Mouse (Mus musculus): Measurements from ENCODE around the gene Rmi1.
"Not testable (repeated sequence)": the region's sequence is repeated elsewhere in the genome, so short reads cannot be mapped to it uniquely, and the experiment has no call there.

Gene Rmi1

DNA sequence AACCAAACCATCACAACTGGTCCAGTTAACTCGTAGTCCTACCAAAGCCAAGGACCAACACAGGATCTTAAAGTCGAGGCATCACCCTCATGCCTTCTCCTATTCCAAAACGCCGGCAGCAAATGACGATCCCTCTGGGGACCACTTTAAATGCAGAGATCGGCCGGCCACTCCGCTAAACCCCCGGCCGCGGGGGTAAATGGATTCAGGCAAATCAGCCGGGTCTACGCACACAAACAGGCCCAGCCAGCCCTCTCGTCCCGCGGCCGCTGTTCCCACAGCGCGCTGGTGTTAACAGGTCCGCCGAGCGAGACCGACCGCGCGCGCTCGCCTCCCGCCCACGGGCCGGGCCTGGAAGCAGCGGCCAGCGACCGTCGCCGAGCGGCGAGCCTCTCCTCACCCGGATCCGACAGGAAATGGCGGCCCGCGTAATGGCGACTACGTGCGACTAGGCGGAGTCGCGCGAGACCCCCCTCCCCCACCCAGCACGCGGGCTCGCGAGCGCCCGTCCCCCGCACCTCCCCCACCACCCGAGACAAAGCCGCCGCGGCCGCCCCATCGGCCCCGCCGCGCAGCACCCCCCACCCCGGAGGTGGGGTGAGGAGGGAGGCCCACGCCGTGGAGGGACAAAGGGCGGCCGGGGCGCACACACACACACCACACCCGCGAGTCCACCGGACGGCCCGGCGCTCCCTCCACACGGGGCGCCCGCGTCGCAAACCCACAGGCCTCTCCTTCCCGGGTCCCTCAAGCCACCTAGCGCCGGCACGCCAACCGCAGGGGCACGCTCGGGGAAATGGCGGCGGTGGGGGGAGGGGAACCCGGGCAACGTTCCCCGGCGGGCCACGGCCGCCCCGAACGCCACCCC lies 679 bp upstream of the Rmi1 start:
- DNase-seq, result peak; percentile 91

DNA sequence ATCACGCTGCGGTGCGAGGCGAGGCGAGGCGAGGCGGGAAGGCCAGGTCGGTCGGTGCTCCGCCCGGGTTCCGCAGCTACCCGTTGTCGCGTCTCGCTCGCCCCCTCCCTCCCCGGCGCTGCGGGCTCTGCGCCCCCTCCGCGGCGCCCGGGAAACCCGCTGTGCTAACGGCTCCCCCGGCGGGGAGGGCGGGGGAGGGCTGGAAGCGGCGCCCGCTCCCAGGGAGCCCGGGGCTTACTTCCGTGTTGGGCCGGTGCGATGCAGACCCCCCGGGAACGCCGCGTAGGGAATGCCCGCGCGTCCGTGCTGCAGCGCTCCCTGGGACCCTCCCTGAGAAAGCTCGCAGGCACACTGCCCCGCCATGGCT lies 679 bp downstream of the Rmi1 start:
- no peak for DNase-seq

DNA sequence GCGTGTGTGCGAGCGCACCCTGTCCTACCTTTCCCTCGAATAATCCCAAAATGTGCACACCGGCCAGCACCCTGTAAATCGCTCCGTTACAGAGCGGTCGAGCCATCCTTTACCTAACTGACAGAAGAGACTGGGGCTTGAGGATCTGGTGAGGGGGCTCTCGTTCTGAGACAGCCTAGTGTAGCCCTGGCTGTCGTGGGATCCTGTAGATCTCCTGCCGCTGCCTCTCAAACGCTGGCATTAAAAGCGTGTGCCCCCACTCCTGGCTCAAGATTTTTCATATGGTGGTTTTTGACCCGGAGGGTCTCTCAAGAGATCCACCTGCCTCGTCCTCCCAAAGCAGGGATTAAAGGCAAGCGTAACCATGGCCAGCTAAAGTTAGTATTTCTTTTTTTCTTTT lies 1.2 kb downstream of the Rmi1 start, which contains the start of gene Hnrnpk:
Gene Hnrnpk (minus strand): TSS at position 101 of the 400 bp plus-strand sequence.
- DNase-seq, result not testable (repeated sequence)

DNA sequence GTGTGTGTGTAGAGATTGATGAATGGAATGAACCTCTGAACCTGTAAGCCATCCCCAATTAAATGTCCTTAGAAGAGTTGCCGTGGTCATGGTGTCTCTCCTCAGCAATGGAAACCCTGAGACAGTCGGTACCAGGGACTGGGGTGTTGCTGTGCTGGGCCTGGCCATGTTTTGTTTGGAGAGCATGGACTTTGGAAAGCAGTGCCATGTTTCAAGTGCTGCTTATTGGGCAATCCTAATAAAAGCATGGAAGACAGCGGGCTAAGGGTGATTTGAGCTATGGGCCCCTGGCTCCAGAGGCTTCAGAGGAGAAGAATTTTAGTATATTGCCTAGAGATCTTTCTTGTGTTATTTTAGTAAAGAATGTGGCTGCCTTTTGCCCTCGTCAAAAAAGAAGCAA lies 9.0 kb downstream of the Rmi1 start:
- no peak for DNase-seq

DNA sequence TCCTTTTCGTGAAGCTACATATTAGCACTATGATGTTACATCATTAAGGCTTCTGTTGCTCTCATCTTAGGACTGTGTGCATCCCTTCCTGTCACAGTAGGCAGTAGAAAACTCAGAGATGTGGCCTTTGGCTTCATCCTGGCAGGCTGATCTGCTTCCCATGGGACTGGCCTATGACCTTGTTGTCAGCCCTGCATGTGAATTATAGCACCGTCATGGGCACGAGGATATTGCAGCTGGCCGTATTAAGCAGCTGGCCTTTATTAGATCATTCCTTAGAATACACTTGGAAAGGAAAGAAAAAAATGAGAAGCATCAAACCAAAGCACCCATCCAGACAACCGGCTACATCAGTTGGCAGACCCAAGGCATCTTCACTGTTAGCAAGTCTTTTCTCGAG lies 13.3 kb downstream of the Rmi1 start:
- DNase-seq, result no peak

DNA sequence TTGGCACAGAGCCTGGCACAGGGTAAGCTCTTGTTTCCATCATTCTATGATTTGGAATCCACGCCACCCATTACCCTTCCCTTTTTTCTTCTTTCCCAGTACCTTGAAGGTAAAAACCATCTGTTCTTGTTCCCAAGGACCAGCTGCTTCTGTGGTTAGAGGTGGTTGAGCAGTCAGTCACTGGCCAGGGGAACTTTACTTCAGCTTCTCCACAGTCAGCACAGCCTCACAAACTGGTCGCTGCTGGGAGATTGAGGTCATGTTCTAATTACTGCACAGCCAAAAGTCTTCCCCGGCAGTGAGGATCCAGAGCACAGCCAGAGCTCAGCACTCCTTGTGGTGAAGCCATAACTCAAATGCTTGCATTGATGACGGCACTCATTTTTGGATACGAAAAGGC lies 13.8 kb downstream of the Rmi1 start:
- no peak for DNase-seq

DNA sequence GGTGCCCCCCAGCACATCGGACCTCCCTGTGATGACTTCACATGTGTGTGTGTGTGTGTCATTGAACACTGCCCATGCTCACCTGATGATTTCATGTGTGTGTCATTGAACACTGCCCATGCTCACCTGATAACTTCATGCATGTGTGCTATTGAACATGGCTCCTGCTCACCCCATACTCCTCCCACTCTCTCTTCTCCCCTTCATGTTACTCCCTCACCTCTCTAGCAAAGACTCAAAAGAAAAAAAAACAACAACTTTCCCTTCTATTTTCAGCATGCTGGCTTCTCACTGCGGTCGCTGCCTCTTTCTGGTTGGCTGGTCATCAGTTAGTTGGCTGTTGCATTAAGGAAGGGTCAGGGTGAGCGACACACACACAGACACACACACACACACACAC lies 16.6 kb downstream of the Rmi1 start:
- no peak for DNase-seq

DNA sequence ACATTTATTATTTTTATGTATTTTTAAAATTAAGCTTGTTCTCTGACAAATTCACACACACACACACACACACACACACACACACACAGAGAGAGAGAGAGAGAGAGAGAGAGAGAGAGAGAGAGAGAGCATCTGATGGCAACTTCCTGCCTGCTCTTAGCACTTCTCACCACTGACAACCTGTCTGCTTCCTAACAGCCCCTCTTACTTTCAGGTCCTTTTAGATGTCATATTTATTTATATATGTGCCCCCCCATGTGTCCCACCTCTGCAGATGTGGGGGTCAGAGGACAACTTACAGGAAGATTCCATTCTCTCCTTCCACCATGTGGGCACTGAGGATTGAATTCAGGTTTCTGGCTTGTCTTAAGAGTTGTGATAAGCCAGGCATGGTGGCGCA lies 17.2 kb downstream of the Rmi1 start:
- no peak for DNase-seq

DNA sequence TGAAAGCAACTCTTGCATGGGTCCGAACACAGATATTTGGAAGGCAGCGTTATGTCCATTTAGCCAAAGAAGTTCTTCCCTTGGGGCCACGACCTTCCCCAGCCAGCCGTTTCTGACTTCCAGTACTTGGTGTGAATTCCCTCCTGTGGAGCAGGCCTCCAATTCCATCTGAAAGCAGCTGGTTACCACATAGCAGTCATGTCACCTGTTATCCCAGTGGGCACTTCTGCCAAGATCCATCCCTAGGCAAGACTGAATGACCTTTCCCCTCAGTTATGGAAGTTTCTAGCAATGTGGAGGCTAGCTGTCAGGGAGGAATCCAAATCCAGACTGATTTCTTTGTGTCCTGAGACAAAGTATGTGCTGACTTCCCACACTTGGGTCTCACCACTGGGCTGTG lies 19.0 kb downstream of the Rmi1 start:
- DNase-seq, result no peak

DNA sequence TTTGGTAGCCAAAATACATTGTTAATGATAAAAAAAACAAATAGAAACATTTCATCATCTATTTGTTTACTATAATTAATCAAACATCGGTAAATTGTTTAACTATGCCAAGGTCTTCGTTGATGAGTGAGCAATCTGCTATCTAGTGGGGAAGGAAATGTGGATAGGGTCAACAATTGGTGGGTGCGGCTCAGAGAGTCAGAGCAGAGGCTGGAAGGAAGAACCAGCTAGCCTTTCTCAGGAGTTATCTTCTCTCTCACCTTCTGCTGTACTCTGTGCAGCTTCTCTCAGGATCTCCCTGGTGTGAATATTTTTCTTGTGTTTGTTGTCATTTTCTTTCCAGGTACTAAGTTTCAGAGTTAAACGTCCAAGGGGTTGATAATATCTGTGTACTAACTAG lies 20.2 kb downstream of the Rmi1 start:
- no peak for DNase-seq

DNA sequence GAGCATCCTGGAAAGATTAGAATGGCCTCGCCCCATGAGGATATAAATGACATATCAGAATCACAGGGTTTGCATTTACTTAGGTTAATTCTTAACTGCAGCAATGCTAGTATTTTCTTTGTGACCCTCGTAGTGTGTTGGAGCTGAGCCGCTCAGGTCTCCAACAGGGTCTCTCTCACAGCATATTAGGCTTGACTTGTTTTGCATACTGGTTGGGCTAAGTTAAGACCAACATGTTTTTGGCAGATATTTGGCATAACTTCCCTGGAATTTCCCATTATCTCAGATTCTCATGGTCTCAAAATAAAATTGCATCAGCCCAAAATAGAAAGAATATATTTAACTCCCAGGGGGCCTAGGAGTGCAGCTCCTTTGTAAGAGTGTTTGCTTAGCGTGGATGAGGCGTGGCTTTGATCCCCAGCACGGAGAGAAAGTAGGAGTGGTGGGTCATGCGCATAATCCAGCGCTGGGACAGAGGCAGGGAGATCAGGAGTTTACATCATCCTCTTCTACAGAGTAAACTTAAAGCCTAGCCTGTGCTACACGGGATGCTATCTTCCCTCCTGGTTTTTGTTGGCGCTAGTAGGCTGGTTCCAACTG lies 21.1 kb downstream of the Rmi1 start:
- no peak for DNase-seq

DNA sequence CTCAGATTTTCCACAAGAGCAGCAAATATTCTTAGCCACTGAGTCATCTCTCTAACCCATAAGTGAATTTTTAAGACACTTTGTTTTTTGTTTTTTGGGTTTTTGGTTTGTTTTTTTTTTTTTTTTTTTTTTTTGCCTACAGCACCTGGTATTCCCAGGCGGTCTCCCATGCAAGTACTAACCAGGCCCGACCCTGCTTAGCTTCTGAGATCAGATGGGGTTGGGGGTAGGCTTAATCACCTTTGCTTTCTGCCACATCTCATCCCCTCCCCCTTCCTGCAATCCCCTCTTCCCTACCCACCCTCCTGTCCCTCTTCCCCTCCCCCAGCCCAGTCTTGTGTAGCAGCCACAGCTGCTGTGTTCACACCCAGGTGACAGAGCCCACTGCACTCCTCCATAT lies 37.7 kb downstream of the Rmi1 start:
- DNase-seq, result no peak

DNA sequence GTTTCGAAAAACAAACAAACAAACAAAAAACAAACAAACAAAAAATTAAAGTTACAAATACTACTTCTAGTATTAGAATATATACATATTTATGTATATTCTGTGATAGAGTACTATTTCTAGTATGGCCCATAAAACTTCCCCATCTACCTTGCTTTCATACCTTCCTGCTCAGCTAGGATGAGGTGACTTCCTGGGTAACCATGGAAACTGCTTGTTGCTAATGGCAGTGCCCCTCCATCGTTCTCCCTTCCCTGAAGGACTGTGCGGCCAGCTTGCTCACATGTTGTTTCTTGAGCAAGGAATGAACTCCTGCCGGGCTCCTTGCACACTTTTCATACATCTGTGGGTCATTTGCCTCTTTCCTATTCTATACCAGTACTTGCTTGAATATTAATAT lies 41.3 kb downstream of the Rmi1 start:
- no peak for DNase-seq

DNA sequence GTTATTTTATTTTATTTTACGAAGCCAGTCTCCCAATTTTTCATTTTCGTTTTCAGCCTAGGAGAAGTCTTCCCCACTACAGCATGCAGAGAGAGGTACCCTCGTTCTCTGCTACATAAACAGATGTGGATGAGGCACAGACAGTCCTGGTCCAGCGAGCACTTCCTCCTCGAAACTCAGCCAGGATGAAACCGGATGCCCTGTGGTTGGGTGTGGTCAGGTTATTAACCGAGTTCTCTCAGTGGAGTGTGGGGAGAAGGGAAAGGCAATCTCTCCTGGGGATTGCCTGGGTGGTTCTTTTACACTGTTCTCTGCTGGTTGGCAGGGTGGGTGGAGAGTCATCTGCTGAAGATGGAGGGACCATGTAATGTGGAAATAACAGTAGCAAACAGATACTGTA lies 41.7 kb downstream of the Rmi1 start:
- no peak for DNase-seq

DNA sequence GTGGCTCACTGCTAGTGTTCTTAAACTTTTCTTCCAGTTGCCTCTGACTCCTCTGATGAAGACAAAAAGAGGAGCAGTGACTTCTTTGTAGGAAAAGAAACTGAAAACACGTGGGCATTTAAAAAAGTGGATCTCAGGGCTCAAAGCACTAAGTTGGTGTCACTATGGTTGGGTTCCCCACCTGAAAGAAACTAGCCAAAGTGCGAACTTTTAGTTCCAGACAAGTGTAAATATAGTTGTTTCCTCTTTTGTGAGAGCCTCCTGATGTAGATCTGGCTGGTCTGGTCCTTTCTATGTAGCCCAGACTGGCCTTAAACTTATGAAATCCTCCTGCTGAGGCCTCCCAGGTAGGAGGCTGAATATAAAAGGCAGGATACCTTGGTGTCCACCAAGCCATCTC lies 44.5 kb downstream of the Rmi1 start:
- no peak for DNase-seq

DNA sequence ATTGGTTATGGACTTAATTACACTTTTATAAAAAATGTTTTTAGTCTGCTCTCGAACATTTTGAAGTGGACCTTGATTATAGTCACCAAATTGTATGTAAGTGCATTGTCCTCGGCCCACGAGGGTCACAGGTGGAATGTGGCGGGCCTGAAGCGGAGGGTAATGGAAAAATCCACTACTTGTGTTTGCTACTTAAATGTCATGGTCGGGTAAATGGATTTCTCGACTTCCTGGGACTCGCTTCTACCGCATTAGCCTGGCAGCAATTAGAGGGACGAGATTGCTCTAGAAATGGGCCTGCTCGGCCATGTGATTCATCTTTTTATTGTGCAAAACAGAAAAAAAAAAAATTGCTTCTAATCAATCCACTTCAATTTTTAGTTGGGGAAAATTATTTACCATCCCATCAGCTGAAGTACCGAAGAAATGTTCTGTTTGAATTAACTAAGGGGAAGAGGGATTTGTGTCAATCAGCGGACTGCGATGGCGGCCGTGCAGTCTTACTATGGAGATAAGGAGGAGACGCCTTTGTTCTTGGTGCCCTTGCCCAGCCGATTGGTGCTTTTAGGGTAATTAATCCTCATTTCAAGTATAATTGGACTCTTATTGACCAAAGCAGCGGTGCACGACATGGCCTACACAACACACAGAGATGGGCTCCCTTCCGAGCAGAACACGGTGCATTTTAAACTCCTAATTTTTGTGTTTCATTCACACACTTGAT lies 48.6 kb downstream of the Rmi1 start:
- DNase-seq, result no peak

DNA sequence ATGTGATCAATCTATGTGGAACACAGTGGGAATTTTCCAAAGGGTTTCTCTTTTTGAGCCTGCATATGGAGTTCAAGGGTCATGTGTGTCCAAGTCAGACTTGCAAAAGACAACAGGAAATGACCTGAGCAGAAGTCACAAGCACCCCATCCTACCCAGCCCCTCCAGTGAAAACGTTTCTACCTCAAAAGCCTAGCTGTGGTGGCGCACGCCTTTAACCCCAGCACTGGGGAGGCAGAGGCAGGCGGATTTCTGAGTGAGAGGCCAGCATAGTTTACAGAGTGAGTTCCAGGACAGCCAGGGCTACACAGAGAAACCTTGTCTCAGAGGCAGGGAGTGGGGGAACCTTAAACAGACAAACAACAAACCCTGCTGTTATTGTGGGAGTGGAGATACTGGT lies 50.2 kb downstream of the Rmi1 start:
- no peak for DNase-seq

DNA sequence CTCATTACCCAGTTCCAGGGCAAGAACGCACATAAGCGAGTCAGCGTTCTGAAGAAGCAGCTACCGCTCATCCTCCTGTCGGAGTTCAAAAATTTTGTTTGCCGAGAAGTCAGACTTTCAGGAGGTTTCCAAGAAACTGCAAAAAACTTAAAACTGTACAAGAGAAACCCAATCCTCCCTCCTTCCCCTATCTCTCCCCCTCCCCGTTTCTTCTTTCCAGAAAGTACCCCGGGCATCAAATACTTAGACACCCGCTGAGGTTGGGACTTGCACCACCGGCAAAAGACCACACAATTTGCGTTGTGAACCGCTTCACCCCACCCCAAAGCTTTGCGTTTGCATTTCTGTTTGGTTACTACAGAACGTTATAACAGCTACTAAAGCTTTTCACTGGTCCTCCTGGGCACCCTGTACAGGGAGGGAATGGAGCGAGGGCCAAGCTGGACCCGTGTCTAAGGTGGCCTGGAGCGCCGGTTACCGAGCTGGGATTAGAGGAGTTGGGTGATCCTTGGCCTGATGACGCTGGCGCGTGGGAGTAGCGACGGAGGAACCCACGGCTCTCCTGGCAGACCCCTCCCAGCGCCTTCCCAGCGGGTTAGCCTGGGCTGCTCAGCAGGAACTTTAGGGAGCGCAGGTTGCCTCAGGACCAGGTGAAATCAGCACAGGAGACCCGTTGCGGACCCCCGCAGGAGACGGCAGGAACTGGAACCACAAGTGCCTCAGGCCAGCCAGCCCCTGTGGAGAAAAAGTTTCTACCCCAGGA lies 50.8 kb downstream of the Rmi1 start:
- no peak for DNase-seq

DNA sequence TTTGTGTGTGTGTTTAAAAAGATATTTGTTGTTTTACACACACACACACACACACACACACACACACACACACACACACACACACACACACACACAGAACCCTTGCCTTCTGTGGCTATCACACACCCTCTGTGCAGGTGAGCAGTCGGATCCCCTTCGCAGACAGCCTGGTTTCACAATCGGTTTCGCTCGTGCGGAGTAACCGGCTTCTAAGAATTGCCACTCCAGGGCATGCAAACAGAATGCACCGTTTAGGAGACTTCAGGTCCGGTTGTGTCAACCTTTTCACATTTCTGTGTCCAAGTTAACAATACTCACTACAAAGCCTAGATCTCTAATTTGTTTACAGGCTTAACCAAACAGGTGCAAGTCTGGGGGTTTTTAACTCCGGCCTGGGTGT lies 51.5 kb downstream of the Rmi1 start:
- DNase-seq, result no peak

DNA sequence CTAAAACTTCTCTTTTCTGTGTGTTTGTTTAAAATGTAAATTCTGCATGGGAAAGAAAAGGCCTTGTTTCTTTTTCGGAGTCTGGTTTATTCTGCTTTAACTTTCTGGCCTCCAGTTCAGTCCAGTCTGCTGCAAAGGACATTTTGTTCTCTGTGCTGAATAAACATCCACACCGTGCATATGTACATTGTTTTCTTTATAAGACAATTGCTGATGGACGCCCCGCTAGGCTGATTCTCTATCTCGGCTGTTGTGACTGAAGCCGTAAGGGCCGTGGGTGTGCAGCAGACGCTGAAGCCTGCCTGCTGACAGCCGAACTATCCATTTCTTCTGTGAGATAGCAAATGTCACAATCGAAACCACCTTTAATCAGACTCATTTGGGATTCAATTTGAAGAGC lies 54.5 kb downstream of the Rmi1 start:
- DNase-seq, result no peak

DNA sequence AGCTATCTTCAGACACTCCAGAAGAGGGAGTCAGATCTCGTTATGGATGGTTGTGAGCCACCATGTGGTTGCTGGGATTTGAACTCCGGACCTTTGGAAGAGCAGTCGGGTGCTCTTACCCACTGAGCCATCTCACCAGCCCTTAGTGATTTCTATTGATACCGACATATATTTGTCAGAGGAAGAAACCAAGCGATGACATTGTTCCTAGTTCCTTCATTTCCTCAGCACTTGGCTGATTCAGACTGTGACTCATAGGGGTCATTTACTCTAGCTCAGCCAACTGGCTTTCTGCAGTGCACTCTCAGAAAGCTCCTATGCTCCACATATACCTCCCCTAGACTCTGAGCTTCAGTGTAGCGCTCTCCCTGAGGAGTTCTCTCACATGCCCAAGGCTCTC lies 56.8 kb downstream of the Rmi1 start:
- not testable (repeated sequence) for DNase-seq
